Mouse (Mus musculus) MEL (cell line): Measurements from ENCODE around the gene Alyref2. TPM values are rescaled to one million over a fixed set of nuclear protein-coding genes. Genes with fewer than 3 reads are reported as not detected.

ENCODE experiments used
- DNase-seq: peaks from one replicate; pipeline ENCODE4 v3.0.0; 2011; ENCODE audit warnings: low read depth, low spot score
- H3K27ac ChIP-seq: 2 replicates; pipeline ENCODE4 v1.5.1; 2012; ENCODE audit warnings: low read depth, mild to moderate bottlenecking, control low read depth, low read length, moderate library complexity; ENCODE audit not compliant: control insufficient read depth
- H3K27me3 ChIP-seq, 2 experiments: fragments of 150-350 bp in 1 of 2; sonication (generic) in 1 of 2; 2 replicates each; pipeline ENCODE4 v1.6.1; 2012; ENCODE audit warnings: low read length in 2 of 2, mild to moderate bottlenecking in 2 of 2, improper control_type of control experiment in 1 of 2, moderate library complexity in 1 of 2; ENCODE audit not compliant: insufficient read depth in 2 of 2, control insufficient read depth in 1 of 2
- H3K36me3 ChIP-seq, 2 experiments: 2 replicates each; pipeline ENCODE4 v1.6.1; 2012 to 2014; ENCODE audit warnings: low read length in 2 of 2, improper control_type of control experiment in 1 of 2, inconsistent platforms in 1 of 2, mild to moderate bottlenecking in 1 of 2; ENCODE audit not compliant: insufficient read depth in 2 of 2, control insufficient read depth in 1 of 2
- H3K4me1 ChIP-seq, 2 experiments: fragments of 150-350 bp in 1 of 2; sonication (generic) in 1 of 2; 2 replicates each; pipeline ENCODE4 v1.6.1; 2012; ENCODE audit warnings: low read length in 2 of 2, improper control_type of control experiment in 1 of 2, mild to moderate bottlenecking in 1 of 2; ENCODE audit not compliant: insufficient read depth in 2 of 2, control insufficient read depth in 1 of 2
- H3K4me3 ChIP-seq, 2 experiments: fragments of 150-350 bp in 1 of 2; sonication (generic) in 1 of 2; 2 replicates each; pipeline ENCODE4 v1.5.1; 2012; ENCODE audit warnings: low read depth in 2 of 2, low read length in 2 of 2, mild to moderate bottlenecking in 2 of 2, moderate library complexity in 2 of 2, control low read depth in 1 of 2, improper control_type of control experiment in 1 of 2; ENCODE audit not compliant: control insufficient read depth in 1 of 2, insufficient read depth in 1 of 2
- H3K79me2 ChIP-seq: 2 replicates; pipeline ENCODE4 v1.6.1; 2012; ENCODE audit warnings: mild to moderate bottlenecking, low read length, moderate library complexity; ENCODE audit not compliant: control insufficient read depth, poor library complexity, insufficient read depth
- H3K9ac ChIP-seq: 2 replicates; pipeline ENCODE4 v1.6.1; 2012; ENCODE audit warnings: low read depth, mild to moderate bottlenecking, control low read depth, low read length, moderate library complexity; ENCODE audit not compliant: control insufficient read depth, poor library complexity, severe bottlenecking
- H3K9me3 ChIP-seq: fragments of 150-350 bp; sonication (generic); replicated peaks from 2 replicates; pipeline ENCODE4 v1.6.1; 2012; ENCODE audit warnings: mild to moderate bottlenecking, low read length, improper control_type of control experiment, moderate library complexity; ENCODE audit not compliant: insufficient read depth
- CHD1 ChIP-seq: IDR thresholded peaks from 2 replicates; pipeline ENCODE4 v1.6.1; 2012; ENCODE audit warnings: low read depth, mild to moderate bottlenecking, inconsistent platforms, low read length, improper control_type of control experiment
- CTCF ChIP-seq, 3 experiments: IDR thresholded peaks in 2 of 3; conservative IDR thresholded peaks in 1 of 3; 2 replicates each; pipeline ENCODE4 v1.5.1; 2011 to 2012; ENCODE audit warnings: low read length in 3 of 3, low read depth in 2 of 3, mild to moderate bottlenecking in 2 of 3, improper control_type of control experiment in 1 of 3, inconsistent platforms in 1 of 3, mixed read lengths in 1 of 3, moderate library complexity in 1 of 3; ENCODE audit not compliant: control insufficient read depth in 1 of 3, insufficient read depth in 1 of 3, poor library complexity in 1 of 3, severe bottlenecking in 1 of 3
- ELF1 ChIP-seq: IDR thresholded peaks from 2 replicates; pipeline ENCODE4 v1.6.1; 2014; ENCODE audit warnings: low read depth, mild to moderate bottlenecking, inconsistent platforms, low read length, improper control_type of control experiment, moderate library complexity
- EP300 ChIP-seq, 2 experiments: IDR thresholded peaks; 2 replicates each; pipeline ENCODE4 v1.6.1; 2011; ENCODE audit warnings: improper control_type of control experiment in 2 of 2, low read length in 2 of 2, low read depth in 1 of 2, mild to moderate bottlenecking in 1 of 2
- GATA1 ChIP-seq: IDR thresholded peaks from 2 replicates; pipeline ENCODE4 v1.6.1; 2011; ENCODE audit warnings: low read depth, low read length, improper control_type of control experiment
- MEF2A ChIP-seq: IDR thresholded peaks from 2 replicates; pipeline ENCODE4 v1.6.1; 2014; ENCODE audit warnings: low read depth, mild to moderate bottlenecking, inconsistent platforms, low read length, improper control_type of control experiment; ENCODE audit not compliant: poor library complexity, insufficient replicate concordance, severe bottlenecking; ENCODE audit errors: extremely low read depth
- MXI1 ChIP-seq: IDR thresholded peaks from 2 replicates; pipeline ENCODE4 v1.6.1; 2011; ENCODE audit warnings: mild to moderate bottlenecking, low read depth, low read length, improper control_type of control experiment
- NRF1 ChIP-seq: IDR thresholded peaks from 2 replicates; pipeline ENCODE4 v1.6.1; 2014; ENCODE audit warnings: low read depth, mild to moderate bottlenecking, inconsistent platforms, low read length, improper control_type of control experiment, moderate library complexity; ENCODE audit not compliant: poor library complexity, insufficient read depth, severe bottlenecking
- POLR2A ChIP-seq, 2 experiments: IDR thresholded peaks; 2 replicates each; pipeline ENCODE4 v1.6.1; 2011 to 2012; ENCODE audit warnings: low read length in 2 of 2, mild to moderate bottlenecking in 2 of 2, control low read depth in 1 of 2, improper control_type of control experiment in 1 of 2, low read depth in 1 of 2, moderate library complexity in 1 of 2; ENCODE audit not compliant: control insufficient read depth in 1 of 2, insufficient read depth in 1 of 2, poor library complexity in 1 of 2
- RAD21 ChIP-seq: IDR thresholded peaks from 2 replicates; pipeline ENCODE4 v1.6.1; 2011; ENCODE audit warnings: mild to moderate bottlenecking, low read depth, low read length, improper control_type of control experiment
- TCF12 ChIP-seq: IDR thresholded peaks from 2 replicates; pipeline ENCODE4 v1.6.1; 2014; ENCODE audit warnings: low read depth, mild to moderate bottlenecking, inconsistent platforms, low read length, improper control_type of control experiment, moderate library complexity
- UBTF ChIP-seq: IDR thresholded peaks from 2 replicates; pipeline ENCODE4 v1.6.1; 2012; ENCODE audit warnings: low read depth, mild to moderate bottlenecking, inconsistent platforms, low read length, improper control_type of control experiment, moderate library complexity, borderline replicate concordance; ENCODE audit not compliant: insufficient read depth
- polyA plus RNA-seq, 2 experiments: library from polyadenylated mRNA; stranded (reverse) in 1 of 2; unstranded in 1 of 2; fragments of >175 nt in 1 of 2; fragments of >200 nt in 1 of 2; gene quantifications; 2 replicates each; pipeline versions ENCODE4 v1.2.1 to v1.2.4; 2012; ENCODE audit warnings: low replicate concordance in 2 of 2, low read depth in 1 of 2; ENCODE audit not compliant: insufficient read length in 2 of 2, insufficient read depth in 1 of 2, missing spikeins in 1 of 2
- total RNA-seq: library from RNA; depleted of rRNA; stranded (reverse); fragments of 300-350 nt; gene quantifications from 2 replicates; pipeline ENCODE4 v1.2.3, GENCODE M21; 2012; rRNA removed

Gene Alyref2
- total and polyA plus RNA-seq, 3 experiments: 5.5 to 8.8 TPM; not detected in 1

DNA sequence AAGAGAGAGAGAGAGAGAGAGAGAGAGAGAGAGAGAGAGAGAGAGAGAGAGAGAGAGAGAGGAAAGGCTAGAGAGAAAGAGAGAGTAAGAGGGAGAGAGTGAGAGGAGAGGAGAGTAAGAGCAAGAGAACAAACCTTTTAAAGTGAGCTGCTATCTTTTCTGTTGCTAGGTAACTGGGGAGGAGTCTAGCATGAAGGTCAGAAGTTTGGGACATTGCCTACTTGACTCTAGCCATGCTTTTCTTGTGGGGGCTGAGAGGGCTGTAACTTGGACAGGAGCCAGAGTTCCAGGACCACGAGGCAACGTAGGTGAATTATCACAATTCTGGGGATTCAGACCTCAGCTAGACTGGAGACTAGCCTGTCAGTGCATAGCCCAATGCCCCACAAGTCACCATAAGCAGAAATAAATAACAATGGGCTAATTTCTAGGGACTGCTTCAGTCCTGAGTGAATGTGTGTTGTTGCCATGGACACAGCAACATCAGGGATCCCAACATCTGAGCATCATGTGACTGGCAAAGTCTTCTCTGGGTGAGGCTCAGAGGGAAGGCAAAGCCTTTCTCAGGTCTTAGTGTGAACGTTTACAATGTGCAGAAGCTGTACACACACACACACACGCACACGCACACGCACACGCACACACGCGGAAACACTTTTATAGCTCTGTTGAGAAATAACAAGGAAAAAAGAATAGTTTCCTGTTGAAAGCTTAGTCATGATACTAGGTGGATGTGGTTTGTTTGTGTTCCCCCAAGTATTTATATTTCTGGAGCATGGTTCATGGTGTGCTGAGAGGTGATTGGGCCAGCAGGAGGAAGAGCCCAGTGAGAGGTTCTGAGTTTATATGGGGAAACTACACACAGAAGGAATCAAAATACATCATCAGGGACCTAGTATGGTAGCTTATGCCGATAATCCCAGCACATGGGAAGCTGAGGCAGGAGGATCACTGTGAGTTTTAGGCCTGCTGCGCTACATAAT, 50.4 kb downstream of the Alyref2 start:
- peaks cover 0 to 6% of the 10 kb centered on the region in 2 experiments; a peak in 2 of 4 replicates for H3K4me1 ChIP-seq
- H3K36me3 ChIP-seq: no peaks in the 10 kb centered on the region
- H3K79me2 ChIP-seq: no peaks in the 10 kb centered on the region
- H3K4me3 ChIP-seq: no peak overlapping the region
- no peak overlapping the region for H3K9ac ChIP-seq
- TF ChIP-seq UBTF (no peak), EP300 (IDR thresholded peaks at IDR 0.05; ENCODE audit: low read depth in 1 of 2, low read length in 2 of 2) (no peak), RAD21 (no peak), CHD1 (no peak), MXI1 (no peak), GATA1 (no peak), POLR2A (IDR thresholded peaks at IDR 0.05; ENCODE audit: control insufficient read depth in 1 of 2, insufficient read depth in 1 of 2, low read depth in 1 of 2, low read length in 2 of 2, poor library complexity in 1 of 2) (no peak), MEF2A (no peak), TCF12 (no peak), CTCF (IDR thresholded peaks at IDR 0.05 in 2 of 3, conservative IDR thresholded peaks at IDR 0.05 in 1 of 3; ENCODE audit: control insufficient read depth in 1 of 3, insufficient read depth in 1 of 3, low read depth in 2 of 3, low read length in 3 of 3, poor library complexity in 1 of 3, severe bottlenecking in 1 of 3) (no peak), NRF1 (no peak), ELF1 (no peak)
- TF ChIP-seq, all 39 proteins: peak for 0
- Histone ChIP-seq H3K9me3 (no peaks in the 10 kb centered on the region), H3K27me3 (no peaks in the 10 kb centered on the region), H3K27ac (no peak overlapping the region)
- DNase-seq: no peak

Other genes starting within 250 kb of the Alyref2 start
- gene B4galt3, start 233.2 kb upstream of the Alyref2 start, total RNA-seq: 16.5 and 16.8 TPM in 2 replicates
- gene B4galt3, start 233.2 kb upstream of the Alyref2 start, polyA plus RNA-seq: 10 to 100 TPM in 1 of 2 experiments, not detected in 1; 33.1 TPM
- gene Ppox, start 222.3 kb upstream of the Alyref2 start, total RNA-seq: 21.5 and 27.0 TPM in 2 replicates
- gene Ppox, start 222.3 kb upstream of the Alyref2 start, polyA plus RNA-seq: 10 to 100 TPM in 1 of 2 experiments, not detected in 1; 63.6 TPM
- 10.0 and 11.3 TPM in 2 replicates for gene Usp21, start 215.5 kb upstream of the Alyref2 start, total RNA-seq
- gene Usp21, start 215.5 kb upstream of the Alyref2 start, polyA plus RNA-seq: 10 to 100 TPM in 1 of 2 experiments, not detected in 1; 66.4 TPM
- gene Ufc1, start 208.5 kb upstream of the Alyref2 start, total RNA-seq: 100 and 101 TPM in 2 replicates
- 100 to 1,000 TPM in 1 of 2 experiments, 10 to 100 TPM in 1; 71.0 to 408 TPM for gene Ufc1, start 208.5 kb upstream of the Alyref2 start, polyA plus RNA-seq
- gene Dedd, start 174.3 kb upstream of the Alyref2 start, total RNA-seq: 24.9 and 28.7 TPM in 2 replicates
- gene Dedd, start 174.3 kb upstream of the Alyref2 start, polyA plus RNA-seq: 10 to 100 TPM in 1 of 2 experiments, not detected in 1; 44.9 TPM
- 17.9 and 20.0 TPM in 2 replicates for gene Nit1, start 157.8 kb upstream of the Alyref2 start, total RNA-seq
- 10 to 100 TPM in 1 of 2 experiments, not detected in 1; 26.3 TPM for gene Nit1, start 157.8 kb upstream of the Alyref2 start, polyA plus RNA-seq
- gene Pfdn2, start 157.8 kb upstream of the Alyref2 start, total RNA-seq: 33.8 and 36.2 TPM in 2 replicates
- 100 to 1,000 TPM in 1 of 2 experiments, not detected in 1; 329 TPM for gene Pfdn2, start 157.8 kb upstream of the Alyref2 start, polyA plus RNA-seq
- gene Klhdc9, start 142.7 kb upstream of the Alyref2 start, total RNA-seq: 0.08 and 0.10 TPM in 2 replicates
- not detected for gene Klhdc9, start 142.7 kb upstream of the Alyref2 start, polyA plus RNA-seq
- gene Nectin4, start 133.4 kb upstream of the Alyref2 start, total RNA-seq: 0.04 TPM in 1 of 2 replicates, not detected in the other
- gene Nectin4, start 133.4 kb upstream of the Alyref2 start, polyA plus RNA-seq: under 1 TPM in 1 of 2 experiments, not detected in 1; 0.15 TPM
- gene Arhgap30, start 114.5 kb upstream of the Alyref2 start, total RNA-seq: 31.0 and 31.5 TPM in 2 replicates
- gene Arhgap30, start 114.5 kb upstream of the Alyref2 start, polyA plus RNA-seq: 10 to 100 TPM in 1 of 2 experiments, not detected in 1; 41.2 TPM
- 50.0 and 56.0 TPM in 2 replicates for gene Usf1, start 92.2 kb upstream of the Alyref2 start, total RNA-seq
- 10 to 100 TPM in 1 of 2 experiments, not detected in 1; 55.0 TPM for gene Usf1, start 92.2 kb upstream of the Alyref2 start, polyA plus RNA-seq
- 0.49 and 0.50 TPM in 2 replicates for gene Tstd1, start 84.6 kb upstream of the Alyref2 start, total RNA-seq
- 1 to 10 TPM in 1 of 2 experiments, not detected in 1; 1.4 TPM for gene Tstd1, start 84.6 kb upstream of the Alyref2 start, polyA plus RNA-seq
- 0.31 and 0.42 TPM in 2 replicates for gene F11r, start 65.9 kb upstream of the Alyref2 start, total RNA-seq
- gene F11r, start 65.9 kb upstream of the Alyref2 start, polyA plus RNA-seq: 1 to 10 TPM in 1 of 2 experiments, not detected in 1; 1.8 TPM
- gene Itln1, start 31.8 kb downstream of the Alyref2 start, total RNA-seq: not detected in 2 replicates
- not detected for gene Itln1, start 31.8 kb downstream of the Alyref2 start, polyA plus RNA-seq
- gene Cd244a, start 55.7 kb downstream of the Alyref2 start, total RNA-seq: not detected in 2 replicates
- not detected for gene Cd244a, start 55.7 kb downstream of the Alyref2 start, polyA plus RNA-seq
- not detected in 2 replicates for gene Ly9, start 103.9 kb downstream of the Alyref2 start, total RNA-seq
- gene Ly9, start 103.9 kb downstream of the Alyref2 start, polyA plus RNA-seq: under 1 TPM in 1 of 2 experiments, not detected in 1; 0.25 TPM
- gene Slamf7, start 149.6 kb downstream of the Alyref2 start, total RNA-seq: not detected in 2 replicates
- not detected for gene Slamf7, start 149.6 kb downstream of the Alyref2 start, polyA plus RNA-seq
- 84.6 and 108 TPM in 2 replicates for gene Cd48, start 178.5 kb downstream of the Alyref2 start, total RNA-seq
- 10 to 100 TPM in 1 of 2 experiments, not detected in 1; 64.6 TPM for gene Cd48, start 178.5 kb downstream of the Alyref2 start, polyA plus RNA-seq